Mouse (Mus musculus): Measurements from ENCODE around the gene Hat1. TPM values are rescaled to one million over a fixed set of nuclear protein-coding genes. Genes with fewer than 3 reads are reported as not detected.

Gene Hat1
- polyA plus RNA-seq, 1 experiment = 12.9 TPM

- no peak overlapping the region for H3K27ac ChIP-seq (ENCODE audit: control insufficient read depth, insufficient read depth, low read length)
- WGBS = 83% methylated on average over 5 of the region's 6 CpGs
- H3K27me3 ChIP-seq (ENCODE audit: control insufficient read depth, insufficient read depth, low read length) = no peaks in the 10 kb centered on the region
- TF ChIP-seq CTCF (IDR thresholded peaks at IDR 0.05; ENCODE audit: borderline replicate concordance, control insufficient read depth, extremely low read depth, insufficient read depth, low read length, poor library complexity) (no peak), POLR2A (IDR thresholded peaks at IDR 0.05; ENCODE audit: control insufficient read depth, extremely low read depth, insufficient read depth, low read length, poor library complexity) (no peak)
- no peaks in the 10 kb centered on the region for H3K4me1 ChIP-seq (replicated peaks; ENCODE audit: control insufficient read depth, insufficient read depth, low read length)
- no peak overlapping the region for H3K4me3 ChIP-seq (ENCODE audit: control insufficient read depth, insufficient read depth, low read length)
- no peaks in the 10 kb centered on the region for H3K36me3 ChIP-seq (ENCODE audit: control insufficient read depth, insufficient read depth, low read length)
- no peak for DNase-seq
These were observed 77.3 kb downstream of the Hat1 start for GRCm38 (mm10) chr2:71466103-71466502.

- no peak overlapping the region for H3K27ac ChIP-seq (ENCODE audit: control insufficient read depth, insufficient read depth, low read length)
- TF ChIP-seq CTCF (IDR thresholded peaks at IDR 0.05; ENCODE audit: borderline replicate concordance, control insufficient read depth, extremely low read depth, insufficient read depth, low read length, poor library complexity) (no peak), POLR2A (IDR thresholded peaks at IDR 0.05; ENCODE audit: control insufficient read depth, extremely low read depth, insufficient read depth, low read length, poor library complexity) (no peak)
- no peak overlapping the region for H3K4me3 ChIP-seq (ENCODE audit: control insufficient read depth, insufficient read depth, low read length)
- no peak for DNase-seq
- WGBS = 93% methylated on average over 11 of the region's 11 CpGs
- no peaks in the 10 kb centered on the region for H3K4me1 ChIP-seq (replicated peaks; ENCODE audit: control insufficient read depth, insufficient read depth, low read length)
- no peaks in the 10 kb centered on the region for H3K27me3 ChIP-seq (ENCODE audit: control insufficient read depth, insufficient read depth, low read length)
- H3K36me3 ChIP-seq (ENCODE audit: control insufficient read depth, insufficient read depth, low read length) = no peaks in the 10 kb centered on the region
These were observed 78.2 kb downstream of the Hat1 start for GRCm38 (mm10) chr2:71466861-71467450.

DNA sequence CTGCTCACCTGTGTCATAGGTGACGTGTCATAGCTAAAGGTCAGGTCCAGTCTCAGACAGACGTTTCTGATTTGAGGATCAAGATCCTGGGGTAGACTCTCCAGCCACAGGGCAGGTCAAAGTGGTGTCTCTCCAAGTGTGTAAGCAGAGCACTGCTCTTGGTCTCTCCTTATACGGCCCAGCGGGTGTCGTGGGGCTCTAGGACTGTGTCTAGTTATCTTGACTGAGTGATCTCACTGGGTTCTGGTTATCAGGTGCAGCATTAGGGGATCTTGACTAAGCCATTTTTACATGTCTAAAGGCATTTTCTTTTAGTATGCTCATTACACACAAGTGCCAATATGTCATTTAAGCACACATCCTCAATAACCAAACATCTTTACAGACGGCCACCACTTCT lies 82.3 kb downstream of the Hat1 start:
- 97% methylated on average over 6 of the region's 6 CpGs for WGBS
- Histone ChIP-seq H3K4me1 (replicated peaks; ENCODE audit: control insufficient read depth, insufficient read depth, low read length) (no peaks in the 10 kb centered on the region), H3K27ac (ENCODE audit: control insufficient read depth, insufficient read depth, low read length) (no peak overlapping the region), H3K36me3 (ENCODE audit: control insufficient read depth, insufficient read depth, low read length) (no peaks in the 10 kb centered on the region), H3K27me3 (ENCODE audit: control insufficient read depth, insufficient read depth, low read length) (no peaks in the 10 kb centered on the region), H3K4me3 (ENCODE audit: control insufficient read depth, insufficient read depth, low read length) (no peak overlapping the region)
- TF ChIP-seq POLR2A (IDR thresholded peaks at IDR 0.05; ENCODE audit: control insufficient read depth, extremely low read depth, insufficient read depth, low read length, poor library complexity) = no peak
- no peak for TF ChIP-seq CTCF (IDR thresholded peaks at IDR 0.05; ENCODE audit: borderline replicate concordance, control insufficient read depth, extremely low read depth, insufficient read depth, low read length, poor library complexity)
- DNase-seq = no peak

- Histone ChIP-seq H3K27ac (ENCODE audit: control insufficient read depth, insufficient read depth, low read length) (no peak overlapping the region), H3K27me3 (ENCODE audit: control insufficient read depth, insufficient read depth, low read length) (no peaks in the 10 kb centered on the region), H3K4me1 (replicated peaks; ENCODE audit: control insufficient read depth, insufficient read depth, low read length) (no peaks in the 10 kb centered on the region; the same call in 1 of the 2 replicates), H3K4me3 (ENCODE audit: control insufficient read depth, insufficient read depth, low read length) (no peak overlapping the region), H3K36me3 (ENCODE audit: control insufficient read depth, insufficient read depth, low read length) (no peaks in the 10 kb centered on the region)
- TF ChIP-seq CTCF (IDR thresholded peaks at IDR 0.05; ENCODE audit: borderline replicate concordance, control insufficient read depth, extremely low read depth, insufficient read depth, low read length, poor library complexity) (no peak), POLR2A (IDR thresholded peaks at IDR 0.05; ENCODE audit: control insufficient read depth, extremely low read depth, insufficient read depth, low read length, poor library complexity) (no peak)
- no peak for DNase-seq
- WGBS = 88% methylated on average over 7 of the region's 7 CpGs
These were observed 85.1 kb downstream of the Hat1 start for GRCm38 (mm10) chr2:71473830-71474229.

GRCm38 (mm10) chr2:71474345-71474744 lies 85.6 kb downstream of the Hat1 start:
- no peaks in the 10 kb centered on the region for H3K36me3 ChIP-seq (ENCODE audit: control insufficient read depth, insufficient read depth, low read length)
- H3K4me1 ChIP-seq (replicated peaks; ENCODE audit: control insufficient read depth, insufficient read depth, low read length) = no peaks in the 10 kb centered on the region; the same call in 1 of the 2 replicates
- WGBS = 67% methylated on average over 7 of the region's 7 CpGs
- no peak for DNase-seq
- H3K4me3 ChIP-seq (ENCODE audit: control insufficient read depth, insufficient read depth, low read length) = no peak overlapping the region
- no peak overlapping the region for H3K27ac ChIP-seq (ENCODE audit: control insufficient read depth, insufficient read depth, low read length)
- H3K27me3 ChIP-seq (ENCODE audit: control insufficient read depth, insufficient read depth, low read length) = no peaks in the 10 kb centered on the region
- no peak for TF ChIP-seq CTCF (IDR thresholded peaks at IDR 0.05; ENCODE audit: borderline replicate concordance, control insufficient read depth, extremely low read depth, insufficient read depth, low read length, poor library complexity)
- TF ChIP-seq POLR2A (IDR thresholded peaks at IDR 0.05; ENCODE audit: control insufficient read depth, extremely low read depth, insufficient read depth, low read length, poor library complexity) = no peak

DNA sequence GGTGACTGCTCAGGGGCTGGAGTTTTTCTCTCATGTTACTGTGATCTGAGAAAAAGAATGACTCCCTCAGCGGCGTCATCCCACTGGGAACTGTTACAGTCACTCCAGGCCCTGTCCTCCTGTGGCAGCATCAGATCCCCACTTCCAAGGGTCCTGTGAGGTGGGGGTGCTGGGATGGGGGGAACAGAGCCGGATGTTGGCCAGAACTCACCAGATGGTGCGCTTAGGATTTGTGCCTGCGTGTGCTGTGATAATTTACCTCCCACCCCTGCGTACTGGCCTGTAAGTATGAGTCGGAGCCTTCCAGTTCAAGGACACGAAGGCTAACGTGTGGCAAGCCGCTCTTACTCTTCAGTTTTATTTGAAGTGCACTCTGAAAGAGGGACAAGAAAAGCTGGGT lies 86.6 kb downstream of the Hat1 start:
- Histone ChIP-seq H3K27ac (ENCODE audit: control insufficient read depth, insufficient read depth, low read length) (no peak overlapping the region), H3K27me3 (ENCODE audit: control insufficient read depth, insufficient read depth, low read length) (no peaks in the 10 kb centered on the region), H3K4me1 (replicated peaks; ENCODE audit: control insufficient read depth, insufficient read depth, low read length) (no peaks in the 10 kb centered on the region; the same call in 1 of the 2 replicates), H3K36me3 (ENCODE audit: control insufficient read depth, insufficient read depth, low read length) (no peaks in the 10 kb centered on the region), H3K4me3 (ENCODE audit: control insufficient read depth, insufficient read depth, low read length) (no peak overlapping the region)
- no peak for DNase-seq
- 96% methylated on average over 10 of the region's 10 CpGs for WGBS
- TF ChIP-seq CTCF (IDR thresholded peaks at IDR 0.05; ENCODE audit: borderline replicate concordance, control insufficient read depth, extremely low read depth, insufficient read depth, low read length, poor library complexity) (no peak), POLR2A (IDR thresholded peaks at IDR 0.05; ENCODE audit: control insufficient read depth, extremely low read depth, insufficient read depth, low read length, poor library complexity) (no peak)

DNA sequence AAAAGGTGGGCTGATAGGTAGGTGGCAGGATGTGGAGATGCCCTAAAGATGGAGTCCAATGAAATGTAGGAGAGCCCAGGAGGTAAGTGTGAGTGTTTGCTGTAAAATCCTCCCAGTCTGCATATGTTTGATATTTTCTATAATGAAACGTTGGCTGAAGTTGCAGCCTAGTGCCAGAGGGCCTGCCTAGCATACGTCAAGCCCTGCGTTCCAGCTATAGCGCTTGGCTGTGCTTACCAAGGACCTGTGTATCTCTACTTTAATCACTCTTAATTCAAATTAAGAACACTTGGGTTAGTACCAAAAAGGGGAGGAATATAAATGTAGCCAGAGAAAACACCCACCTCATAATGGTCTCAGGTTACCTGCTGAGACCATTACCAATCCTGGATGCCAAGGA lies 87.0 kb downstream of the Hat1 start:
- no peak for DNase-seq
- WGBS = 94% methylated on average over 4 of the region's 4 CpGs

More for the DNA sequence above, 87.0 kb downstream of the Hat1 start:
- H3K27ac ChIP-seq (ENCODE audit: control insufficient read depth, insufficient read depth, low read length) = no peak overlapping the region
- no peaks in the 10 kb centered on the region for H3K27me3 ChIP-seq (ENCODE audit: control insufficient read depth, insufficient read depth, low read length)
- H3K36me3 ChIP-seq (ENCODE audit: control insufficient read depth, insufficient read depth, low read length) = no peaks in the 10 kb centered on the region
- no peaks in the 10 kb centered on the region; the same call in 1 of the 2 replicates for H3K4me1 ChIP-seq (replicated peaks; ENCODE audit: control insufficient read depth, insufficient read depth, low read length)
- no peak overlapping the region for H3K4me3 ChIP-seq (ENCODE audit: control insufficient read depth, insufficient read depth, low read length)
- TF ChIP-seq CTCF (IDR thresholded peaks at IDR 0.05; ENCODE audit: borderline replicate concordance, control insufficient read depth, extremely low read depth, insufficient read depth, low read length, poor library complexity) (no peak), POLR2A (IDR thresholded peaks at IDR 0.05; ENCODE audit: control insufficient read depth, extremely low read depth, insufficient read depth, low read length, poor library complexity) (no peak)
